Mouse (Mus musculus) brain, embryonic 14.5 days (tissue): ENCODE measurements around the gene Irf9.

Experiments
- CTCF ChIP-seq: fragments of 200-500 bp; IDR thresholded peaks from 2 replicates; pipeline ENCODE4 v1.5.1; 2012; ENCODE audit warnings: inconsistent platforms, mild to moderate bottlenecking, moderate library complexity, borderline replicate concordance; ENCODE audit not compliant: insufficient read depth, insufficient read length; ENCODE audit errors: extremely low read depth
- POLR2A ChIP-seq: fragments of 200-500 bp; IDR thresholded peaks from 2 replicates; pipeline ENCODE4 v1.6.1; 2012; ENCODE audit warnings: mild to moderate bottlenecking, inconsistent platforms, borderline replicate concordance; ENCODE audit not compliant: poor library complexity, insufficient read depth, insufficient read length, severe bottlenecking; ENCODE audit errors: extremely low read depth

DNA sequence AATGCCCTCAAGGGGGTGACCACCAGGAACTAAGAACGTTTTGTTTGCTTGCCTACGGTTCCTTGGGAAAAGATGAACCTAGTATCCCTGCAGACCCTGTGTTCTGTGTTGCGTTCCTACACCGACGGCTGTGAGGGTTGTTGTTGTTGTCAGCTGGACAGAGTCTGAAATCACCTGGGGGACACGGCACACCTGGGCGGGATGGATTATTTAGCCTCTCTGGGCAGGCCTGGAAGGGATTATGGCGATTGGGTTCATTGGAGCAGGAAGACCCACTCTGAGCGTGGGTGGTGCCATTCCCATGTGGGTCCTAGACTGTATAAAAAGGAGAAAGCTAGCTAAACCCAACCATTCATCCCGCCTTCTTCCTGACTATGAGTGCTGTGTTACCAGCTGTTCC is 41.5 kb upstream of the Irf9 start:
- TF ChIP-seq CTCF, result no peak
- no peak for TF ChIP-seq POLR2A
